Mouse (Mus musculus) lung, embryonic 14.5 days (tissue): ENCODE measurements around the gene Bcl2l15. TPM values are rescaled to one million over a fixed set of nuclear protein-coding genes. Genes with fewer than 3 reads are reported as not detected.
"Not testable (repeated sequence)": the region's sequence is repeated elsewhere in the genome, so short reads cannot be mapped to it uniquely, and the experiment has no call there.

Experiments used
- ATAC-seq: fragments of 200-750 bp; cut with Nextera tagmentation; 2 replicates; pipeline ENCODE4 v1.8.0; 2017; ENCODE audit warnings: mild to moderate bottlenecking, moderate TSS enrichment, moderate library complexity; ENCODE audit not compliant: insufficient read depth
- DNase-seq: peaks from one replicate; pipeline ENCODE4 v3.0.0-alpha.2; 2015
- H3K27ac ChIP-seq: fragments of 300-500 bp; sonication (generic); 2 replicates; pipeline ENCODE4 v1.5.1; 2014; ENCODE audit warnings: low read depth, mild to moderate bottlenecking, moderate library complexity
- H3K27me3 ChIP-seq: fragments of 300-500 bp; sonication (generic); 2 replicates; pipeline ENCODE4 v1.6.1; 2014; ENCODE audit warnings: low read length, control low read depth; ENCODE audit not compliant: insufficient read depth
- H3K36me3 ChIP-seq: fragments of 300-500 bp; sonication (generic); 2 replicates; pipeline ENCODE4 v1.6.1; 2014; ENCODE audit warnings: control low read depth; ENCODE audit not compliant: insufficient read depth
- H3K4me1 ChIP-seq: fragments of 300-500 bp; sonication (generic); 2 replicates; pipeline ENCODE4 v1.6.1; 2014; ENCODE audit warnings: antibody characterized with exemption, control low read depth; ENCODE audit not compliant: insufficient read depth
- H3K4me2 ChIP-seq: fragments of 300-500 bp; sonication (generic); 2 replicates; pipeline ENCODE4 v1.6.1; 2014; ENCODE audit warnings: mild to moderate bottlenecking
- H3K4me3 ChIP-seq: fragments of 300-500 bp; sonication (generic); 2 replicates; pipeline ENCODE4 v1.5.1; 2014; ENCODE audit warnings: low read depth, low read length
- H3K9ac ChIP-seq: fragments of 300-500 bp; sonication (generic); 2 replicates; pipeline ENCODE4 v1.6.1; 2014
- H3K9me3 ChIP-seq: fragments of 300-500 bp; sonication (generic); 2 replicates; pipeline ENCODE4 v1.6.1; 2016; ENCODE audit warnings: low read depth, low read length, control low read depth
- CTCF ChIP-seq: IDR thresholded peaks from 2 replicates; pipeline ENCODE4 v1.5.1; 2016; ENCODE audit warnings: antibody characterized with exemption, low read depth
- WGBS: fragments of 180-500 bp; shearing (Covaris S2); extraction: QIAGEN DNeasy Blood & Tissue Kit; methylation state at CpG from one replicate; pipeline ENCODE4 v1.1.7; 2014; 5-methylcytosine and 5-hydroxymethylcytosine counted together
- polyA plus RNA-seq: library from polyadenylated mRNA; unstranded; fragments of >200 nt; fragmentation: Nextera tagmentation; extraction: Ambion mirVana; gene quantifications from 2 replicates; pipeline ENCODE4 v1.2.1, GENCODE M21; 2014

The Bcl2l15 gene
- polyA plus RNA-seq, 1 experiment from 2014 or later: not detected

GRCm38 (mm10) chr3:103791230-103792110 is 40.9 kb upstream of the Bcl2l15 start, which contains the start of gene Hipk1:
Hipk1 (minus strand) TSS chr3:103791563.
- no peaks in the 10 kb centered on the region for H3K36me3 ChIP-seq
- whole genome bisulfite sequencing: 9% methylated on average over 49 of the region's 49 CpGs
- H3K4me1 ChIP-seq: peaks cover 5% of the 10 kb centered on the region; the same call in 1 of the 2 replicates
- peak; percentile 95 for DNase-seq
- peak; percentile 97 for ATAC-seq
- peak within 1 kb of the TSS; percentile 93 for H3K4me3 ChIP-seq
- H3K9ac ChIP-seq: peak within 1 kb of the TSS; percentile 95
- H3K27me3 ChIP-seq: no peaks in the 10 kb centered on the region
- TF ChIP-seq CTCF: no peak
- no peaks in the 10 kb centered on the region for H3K9me3 ChIP-seq
- H3K4me2 ChIP-seq: peak within 1 kb of the TSS; percentile 67
- H3K27ac ChIP-seq: peak within 1 kb of the TSS; percentile 82

- H3K9ac ChIP-seq, DNase-seq, H3K27me3 ChIP-seq, H3K36me3 ChIP-seq, H3K4me3 ChIP-seq, ATAC-seq, H3K9me3 ChIP-seq, H3K4me1 ChIP-seq, H3K27ac ChIP-seq: not testable (repeated sequence)
- WGBS: 79% methylated on average over 5 of the region's 5 CpGs
- peak overlapping the region; percentile 67 for H3K4me2 ChIP-seq
Observed at GRCm38 (mm10) chr3:103792111-103792406, 40.3 kb upstream of the Bcl2l15 start.

- TF ChIP-seq CTCF: no peak
- WGBS: 84% methylated on average over 1 of the region's 1 CpGs
- H3K9me3 ChIP-seq: no peaks in the 10 kb centered on the region
- H3K27me3 ChIP-seq: no peaks in the 10 kb centered on the region
- H3K4me3 ChIP-seq: no peak overlapping the region
- H3K36me3 ChIP-seq: no peaks in the 10 kb centered on the region
- H3K27ac ChIP-seq: no peak overlapping the region
- H3K9ac ChIP-seq: no peak overlapping the region
- peaks cover 5% of the 10 kb centered on the region; the same call in 1 of the 2 replicates for H3K4me1 ChIP-seq
- ATAC-seq (no peak), DNase-seq (no peak)
- no peak overlapping the region for H3K4me2 ChIP-seq
Observed at GRCm38 (mm10) chr3:103792566-103792965, 39.8 kb upstream of the Bcl2l15 start.

- Histone ChIP-seq H3K27ac (no peak overlapping the region), H3K36me3 (no peaks in the 10 kb centered on the region), H3K4me3 (no peak overlapping the region), H3K9ac (no peak overlapping the region), H3K4me2 (no peak overlapping the region), H3K9me3 (no peaks in the 10 kb centered on the region), H3K27me3 (no peaks in the 10 kb centered on the region), H3K4me1 (no peaks in the 10 kb centered on the region)
- no peak for DNase-seq
- no peak for TF ChIP-seq CTCF
- no peak for ATAC-seq
- WGBS: 54% methylated on average over 2 of the region's 2 CpGs
Observed at GRCm38 (mm10) chr3:103796389-103796788, 36.0 kb upstream of the Bcl2l15 start.

- no peak overlapping the region for H3K4me2 ChIP-seq
- DNase-seq (no peak), ATAC-seq (no peak; the same call in 1 of the 2 replicates)
- no peaks in the 10 kb centered on the region for H3K9me3 ChIP-seq
- no peak overlapping the region for H3K27ac ChIP-seq
- no peak overlapping the region for H3K4me3 ChIP-seq
- no peak overlapping the region for H3K9ac ChIP-seq
- WGBS: 63% methylated on average over 2 of the region's 2 CpGs
- H3K27me3 ChIP-seq: no peaks in the 10 kb centered on the region
- peaks cover 24% of the 10 kb centered on the region for H3K36me3 ChIP-seq
- no peak for TF ChIP-seq CTCF
- peaks cover 6% of the 10 kb centered on the region for H3K4me1 ChIP-seq
Observed at GRCm38 (mm10) chr3:103799507-103799906, 32.9 kb upstream of the Bcl2l15 start.

GRCm38 (mm10) chr3:103801631-103802531 is 30.5 kb upstream of the Bcl2l15 start:
- H3K4me1 ChIP-seq: peaks cover 6% of the 10 kb centered on the region
- H3K36me3 ChIP-seq: peaks cover 40% of the 10 kb centered on the region
- ATAC-seq (peak; percentile 91), DNase-seq (peak; percentile 71)
- no peaks in the 10 kb centered on the region for H3K27me3 ChIP-seq
- H3K9me3 ChIP-seq: no peaks in the 10 kb centered on the region
- 38% methylated on average over 10 of the region's 10 CpGs for WGBS
- peak overlapping the region; percentile 78 for H3K27ac ChIP-seq
- no peak overlapping the region; the same call in 1 of the 2 replicates for H3K9ac ChIP-seq
- no peak for TF ChIP-seq CTCF
- H3K4me3 ChIP-seq: no peak overlapping the region
- H3K4me2 ChIP-seq: peak overlapping the region; percentile 1; the same call in 1 of the 2 replicates

GRCm38 (mm10) chr3:103802861-103803260 is 29.5 kb upstream of the Bcl2l15 start:
- Histone ChIP-seq H3K36me3 (peaks cover 45% of the 10 kb centered on the region), H3K4me1 (peaks cover 6% of the 10 kb centered on the region), H3K27ac (no peak overlapping the region; the same call in 1 of the 2 replicates), H3K4me2 (no peak overlapping the region), H3K4me3 (no peak overlapping the region), H3K27me3 (no peaks in the 10 kb centered on the region), H3K9me3 (no peaks in the 10 kb centered on the region), H3K9ac (no peak overlapping the region)
- TF ChIP-seq CTCF: no peak
- WGBS: 87% methylated on average over 8 of the region's 8 CpGs
- DNase-seq (no peak), ATAC-seq (no peak)
